Mouse (Mus musculus): ENCODE data around the gene Calb2.

GRCm38 (mm10) chr8:110174826-110175225 lies 6.8 kb upstream of the Calb2 start:
- TF ChIP-seq CTCF (IDR thresholded peaks at IDR 0.05; ENCODE audit: low read depth) (no peak), EP300 (IDR thresholded peaks at IDR 0.05; ENCODE audit: low read depth) (no peak)
